Mouse (Mus musculus) lung, postnatal 0 days (tissue): Measurements from ENCODE around the gene Mlph.

Source experiments
- CTCF ChIP-seq: IDR thresholded peaks from 2 replicates; pipeline ENCODE4 v1.5.1; 2016; ENCODE audit warnings: antibody characterized with exemption, mild to moderate bottlenecking
- EP300 ChIP-seq: IDR thresholded peaks from 2 replicates; pipeline ENCODE4 v1.6.1; 2016; ENCODE audit warnings: antibody characterized with exemption, mild to moderate bottlenecking, control low read depth

- TF ChIP-seq CTCF = no peak
- no peak for TF ChIP-seq EP300
Measured at GRCm38 (mm10) chr1:90951670-90952069, 36.8 kb downstream of the Mlph start.
